Mouse (Mus musculus) testis, adult 2 months (tissue): ENCODE measurements around the gene Pax5.

Experiments used
- CTCF ChIP-seq: fragments of 200-500 bp; IDR thresholded peaks from 2 replicates; pipeline ENCODE4 v1.5.1; 2012; ENCODE audit warnings: low read depth, mild to moderate bottlenecking, inconsistent platforms, low read length, moderate library complexity; ENCODE audit not compliant: control insufficient read depth, insufficient read depth, insufficient replicate concordance
- POLR2A ChIP-seq: fragments of 200-500 bp; IDR thresholded peaks from 2 replicates; pipeline ENCODE4 v1.6.1; 2012; ENCODE audit warnings: low read depth, mild to moderate bottlenecking, inconsistent platforms, low read length, moderate library complexity; ENCODE audit not compliant: control insufficient read depth

- no peak for TF ChIP-seq CTCF
- TF ChIP-seq POLR2A = no peak
Measured at GRCm38 (mm10) chr4:44667369-44667768, 42.9 kb downstream of the Pax5 start.
